Mouse (Mus musculus) thymus, adult 2 months (tissue): Measurements from ENCODE around the gene Taf11.

ENCODE experiments used
- CTCF ChIP-seq: fragments of 200-500 bp; IDR thresholded peaks from 2 replicates; pipeline ENCODE4 v1.5.1; 2012; ENCODE audit warnings: mild to moderate bottlenecking, control low read depth, low read length, moderate library complexity, borderline replicate concordance; ENCODE audit not compliant: control insufficient read depth, poor library complexity, insufficient read depth; ENCODE audit errors: extremely low read depth
- POLR2A ChIP-seq: fragments of 200-500 bp; IDR thresholded peaks from 2 replicates; pipeline ENCODE4 v1.6.1; 2012; ENCODE audit warnings: mild to moderate bottlenecking, low read length, control low read depth, moderate library complexity; ENCODE audit not compliant: control insufficient read depth, poor library complexity, insufficient read depth; ENCODE audit errors: extremely low read depth

- TF ChIP-seq CTCF (no peak), POLR2A (no peak)
Observed at GRCm38 (mm10) chr17:27871851-27872250, 37.8 kb downstream of the Taf11 start.
